Mouse (Mus musculus) forebrain, embryonic 10.5 days (tissue): ENCODE results near the gene Dbh. TPM values are rescaled to one million over a fixed set of nuclear protein-coding genes. Genes with fewer than 3 reads are reported as not detected.

Source experiments
- DNase-seq: peaks from one replicate; pipeline ENCODE4 v3.0.0-alpha.2; 2017; ENCODE audit warnings: low spot score; ENCODE audit errors: extremely low spot score
- H3K27ac ChIP-seq: fragments of 300-500 bp; sonication (generic); 2 replicates; pipeline ENCODE4 v1.5.1; 2016; ENCODE audit warnings: mild to moderate bottlenecking
- H3K27me3 ChIP-seq: fragments of 300-500 bp; sonication (generic); 2 replicates; pipeline ENCODE4 v1.6.1; 2016; ENCODE audit warnings: mild to moderate bottlenecking; ENCODE audit not compliant: poor library complexity, severe bottlenecking
- H3K36me3 ChIP-seq: fragments of 300-500 bp; sonication (generic); replicated peaks from 2 replicates; pipeline ENCODE4 v1.6.1; 2016; ENCODE audit warnings: mild to moderate bottlenecking, moderate library complexity
- H3K4me1 ChIP-seq: fragments of 300-500 bp; sonication (generic); 2 replicates; pipeline ENCODE4 v1.6.1; 2016
- H3K4me3 ChIP-seq: fragments of 300-500 bp; sonication (generic); 2 replicates; pipeline ENCODE4 v1.5.1; 2016; ENCODE audit warnings: mild to moderate bottlenecking, moderate library complexity
- H3K9me3 ChIP-seq: fragments of 300-500 bp; sonication (generic); 2 replicates; pipeline ENCODE4 v1.6.1; 2016; ENCODE audit warnings: mild to moderate bottlenecking, moderate library complexity
- WGBS: fragments of 180-500 bp; shearing (Covaris S2); methylation state at CpG from one replicate; pipeline ENCODE4 v1.1.7; 2016; 5-methylcytosine and 5-hydroxymethylcytosine counted together
- polyA plus RNA-seq: library from polyadenylated mRNA; unstranded; fragments of >200 nt; fragmentation: Nextera tagmentation; extraction: Ambion mirVana; gene quantifications from 2 replicates; pipeline ENCODE4 v1.2.1, GENCODE M21; 2016

Dbh gene
- polyA plus RNA-seq, 1 experiment from 2014 or later = not detected

- Histone ChIP-seq H3K27me3 (no peaks in the 10 kb centered on the region), H3K4me1 (peaks cover 7% of the 10 kb centered on the region; the same call in 1 of the 2 replicates), H3K27ac (no peak overlapping the region), H3K9me3 (no peaks in the 10 kb centered on the region), H3K4me3 (no peak overlapping the region), H3K36me3 (no peaks in the 10 kb centered on the region)
- peak; percentile 36 for DNase-seq
- 54% methylated on average over 7 of the region's 7 CpGs for WGBS
Measured at GRCm38 (mm10) chr2:27210255-27210654, 45.2 kb downstream of the Dbh start.

DNA sequence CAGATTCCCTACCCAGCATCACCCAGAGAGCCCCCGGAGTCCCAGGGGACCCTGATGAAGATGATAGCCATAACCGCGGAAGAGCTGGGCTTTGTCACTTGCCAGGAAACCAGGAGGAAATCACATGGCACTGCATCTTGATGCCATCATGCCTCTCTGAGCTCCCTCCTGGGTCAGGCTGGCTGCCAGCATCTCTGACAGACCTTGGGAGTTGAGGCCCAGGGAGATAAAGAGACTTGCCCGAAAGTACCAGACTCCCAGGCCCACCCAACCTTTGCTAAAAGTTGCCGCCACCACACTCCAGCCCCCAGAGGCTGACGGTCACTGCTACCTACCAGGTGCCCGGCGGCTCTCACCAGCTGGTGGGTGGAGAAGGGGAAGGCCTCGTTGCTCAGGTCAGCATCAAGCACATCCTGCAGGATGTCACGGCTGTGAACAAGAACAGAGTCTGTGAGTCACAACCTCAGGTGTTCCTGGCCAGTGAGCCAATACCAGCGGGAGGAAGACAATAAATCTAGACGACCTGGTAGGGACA, 45.7 kb downstream of the Dbh start:
- H3K27me3 ChIP-seq = no peaks in the 10 kb centered on the region
- H3K36me3 ChIP-seq = no peaks in the 10 kb centered on the region
- DNase-seq = no peak
- 93% methylated on average over 12 of the region's 12 CpGs for WGBS
- no peak overlapping the region for H3K4me3 ChIP-seq
- H3K9me3 ChIP-seq = no peaks in the 10 kb centered on the region
- no peak overlapping the region for H3K27ac ChIP-seq
- H3K4me1 ChIP-seq = peaks cover 7% of the 10 kb centered on the region; the same call in 1 of the 2 replicates

DNA sequence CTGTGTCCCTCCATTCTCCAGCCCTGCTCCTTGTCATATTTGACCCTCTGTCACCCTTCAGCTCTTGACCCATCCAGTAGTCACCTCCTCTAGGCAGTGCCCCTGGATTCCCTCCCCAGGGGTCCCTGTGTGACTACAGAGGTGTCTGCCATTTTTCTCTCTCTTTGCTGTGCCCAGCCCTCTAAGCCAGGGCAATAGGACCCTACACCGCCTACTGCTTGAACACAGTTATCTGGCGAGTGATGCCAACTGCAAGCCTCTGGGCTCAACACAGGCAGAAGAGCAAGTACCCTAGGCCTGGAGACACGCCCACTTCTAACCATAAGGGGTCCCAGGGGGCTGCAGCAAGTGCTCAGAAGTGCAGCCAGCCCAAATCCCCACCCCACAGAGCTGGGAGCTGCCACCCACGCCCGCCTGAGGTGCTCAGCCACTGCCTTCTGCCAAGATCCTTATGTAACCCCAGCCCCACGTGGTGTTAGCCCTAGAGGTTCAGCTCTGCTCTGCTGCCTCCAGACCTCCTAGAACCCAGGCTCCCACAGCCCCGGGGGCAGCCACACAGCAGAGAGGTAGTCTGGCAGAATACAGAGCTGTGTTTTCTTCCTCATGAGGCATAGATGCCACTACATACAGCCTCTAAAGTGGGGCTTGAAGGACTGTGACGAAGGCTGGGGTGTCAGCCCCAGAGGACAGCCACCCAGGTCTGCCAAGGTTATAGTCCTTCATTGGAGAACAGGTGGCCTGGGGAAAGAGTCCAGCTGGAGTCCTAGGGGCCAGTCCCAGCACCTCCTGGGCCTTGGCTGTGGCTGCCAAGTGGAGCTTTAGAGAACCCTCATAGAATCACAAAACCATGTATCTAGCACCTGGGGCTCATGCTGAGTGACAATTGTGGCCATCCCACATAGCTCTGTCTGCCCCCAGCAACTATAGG, 47.2 kb downstream of the Dbh start:
- 62% methylated on average over 8 of the region's 8 CpGs for WGBS
- H3K4me1 ChIP-seq = peaks cover 8% of the 10 kb centered on the region; the same call in 1 of the 2 replicates
- no peaks in the 10 kb centered on the region for H3K36me3 ChIP-seq
- DNase-seq = no peak
- no peaks in the 10 kb centered on the region for H3K9me3 ChIP-seq
- H3K27ac ChIP-seq = no peak overlapping the region
- no peak overlapping the region for H3K4me3 ChIP-seq
- H3K27me3 ChIP-seq = no peaks in the 10 kb centered on the region

DNA sequence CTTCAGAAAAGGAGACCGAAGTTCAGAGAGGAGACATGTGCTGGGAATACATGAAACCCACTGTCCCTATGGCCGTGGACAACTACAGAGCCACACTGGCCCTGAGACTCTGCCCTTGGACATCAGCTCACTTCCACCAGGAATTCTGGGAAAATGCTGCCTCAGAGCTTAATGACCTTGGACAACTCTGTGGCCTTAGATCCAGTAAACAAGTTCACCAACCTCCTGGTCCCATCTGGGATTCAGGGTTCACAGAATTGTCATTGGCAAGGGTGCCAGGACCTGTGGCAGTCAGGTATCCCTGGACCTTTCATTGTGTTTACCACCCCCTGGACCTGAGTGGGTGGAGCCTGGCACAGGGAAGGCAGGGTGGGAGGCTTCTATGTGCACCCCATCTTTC, 50.5 kb downstream of the Dbh start:
- Histone ChIP-seq H3K4me1 (peaks cover 4% of the 10 kb centered on the region; the same call in 1 of the 2 replicates), H3K9me3 (no peaks in the 10 kb centered on the region), H3K36me3 (no peaks in the 10 kb centered on the region), H3K27ac (no peak overlapping the region), H3K27me3 (no peaks in the 10 kb centered on the region), H3K4me3 (no peak overlapping the region)
- no peak for DNase-seq
- 84% methylated on average over 2 of the region's 2 CpGs for WGBS

GRCm38 (mm10) chr2:27218121-27218544, 53.1 kb downstream of the Dbh start:
- no peaks in the 10 kb centered on the region for H3K36me3 ChIP-seq
- 85% methylated on average over 2 of the region's 2 CpGs for WGBS
- no peak overlapping the region for H3K27ac ChIP-seq

GRCm38 (mm10) chr2:27218569-27218968, 53.5 kb downstream of the Dbh start:
- no peak for DNase-seq
- H3K4me3 ChIP-seq = no peak overlapping the region
- WGBS = 92% methylated on average over 8 of the region's 8 CpGs
- no peaks in the 10 kb centered on the region for H3K9me3 ChIP-seq
- peaks cover 4% of the 10 kb centered on the region; the same call in 1 of the 2 replicates for H3K4me1 ChIP-seq
- no peaks in the 10 kb centered on the region for H3K36me3 ChIP-seq
- no peaks in the 10 kb centered on the region for H3K27me3 ChIP-seq
- no peak overlapping the region for H3K27ac ChIP-seq

More at GRCm38 (mm10) chr2:27218121-27218544, 53.1 kb downstream of the Dbh start:
- Histone ChIP-seq H3K4me3 (no peak overlapping the region), H3K9me3 (no peaks in the 10 kb centered on the region), H3K27me3 (no peaks in the 10 kb centered on the region), H3K4me1 (peaks cover 4% of the 10 kb centered on the region; the same call in 1 of the 2 replicates)
- DNase-seq = no peak

DNA sequence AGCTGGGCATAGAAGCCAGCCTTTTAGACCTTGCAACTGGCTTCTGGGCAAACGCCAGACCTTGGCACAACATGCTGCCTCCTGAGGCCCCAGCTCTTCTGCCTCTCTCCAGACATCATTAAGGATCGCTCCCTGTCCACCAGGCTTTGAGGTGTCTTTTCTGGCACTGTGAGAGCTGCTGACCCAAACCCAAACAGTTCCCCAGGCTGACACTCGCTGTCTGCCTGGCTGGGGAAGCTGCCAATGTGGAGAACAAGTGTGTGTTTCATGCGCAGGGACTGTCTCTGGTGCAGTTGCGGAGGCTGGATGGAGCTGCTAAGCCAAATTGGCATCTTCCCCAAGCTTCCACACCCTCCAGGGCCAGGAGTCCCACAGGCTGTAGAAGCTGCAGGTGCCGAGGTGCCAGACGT, 58.0 kb downstream of the Dbh start:
- Histone ChIP-seq H3K4me1 (peaks cover 8% of the 10 kb centered on the region; the same call in 1 of the 2 replicates), H3K27ac (no peak overlapping the region), H3K27me3 (no peaks in the 10 kb centered on the region), H3K36me3 (no peaks in the 10 kb centered on the region), H3K4me3 (no peak overlapping the region), H3K9me3 (no peaks in the 10 kb centered on the region)
- no peak for DNase-seq
- WGBS = 90% methylated on average over 7 of the region's 7 CpGs

- Histone ChIP-seq H3K9me3 (no peaks in the 10 kb centered on the region), H3K4me3 (no peak overlapping the region), H3K27me3 (no peaks in the 10 kb centered on the region), H3K36me3 (no peaks in the 10 kb centered on the region), H3K4me1 (peaks cover 8% of the 10 kb centered on the region; the same call in 1 of the 2 replicates), H3K27ac (no peak overlapping the region)
- 73% methylated on average over 7 of the region's 7 CpGs for WGBS
- DNase-seq = no peak
Measured at GRCm38 (mm10) chr2:27226572-27226971, 61.5 kb downstream of the Dbh start.

- Histone ChIP-seq H3K36me3 (no peaks in the 10 kb centered on the region), H3K27me3 (no peaks in the 10 kb centered on the region), H3K4me1 (peaks cover 18% of the 10 kb centered on the region), H3K4me3 (no peak overlapping the region), H3K27ac (no peak overlapping the region), H3K9me3 (no peaks in the 10 kb centered on the region)
- WGBS = 84% methylated on average over 5 of the region's 5 CpGs
- no peak for DNase-seq
Measured at GRCm38 (mm10) chr2:27228809-27229480, 63.9 kb downstream of the Dbh start.

DNA sequence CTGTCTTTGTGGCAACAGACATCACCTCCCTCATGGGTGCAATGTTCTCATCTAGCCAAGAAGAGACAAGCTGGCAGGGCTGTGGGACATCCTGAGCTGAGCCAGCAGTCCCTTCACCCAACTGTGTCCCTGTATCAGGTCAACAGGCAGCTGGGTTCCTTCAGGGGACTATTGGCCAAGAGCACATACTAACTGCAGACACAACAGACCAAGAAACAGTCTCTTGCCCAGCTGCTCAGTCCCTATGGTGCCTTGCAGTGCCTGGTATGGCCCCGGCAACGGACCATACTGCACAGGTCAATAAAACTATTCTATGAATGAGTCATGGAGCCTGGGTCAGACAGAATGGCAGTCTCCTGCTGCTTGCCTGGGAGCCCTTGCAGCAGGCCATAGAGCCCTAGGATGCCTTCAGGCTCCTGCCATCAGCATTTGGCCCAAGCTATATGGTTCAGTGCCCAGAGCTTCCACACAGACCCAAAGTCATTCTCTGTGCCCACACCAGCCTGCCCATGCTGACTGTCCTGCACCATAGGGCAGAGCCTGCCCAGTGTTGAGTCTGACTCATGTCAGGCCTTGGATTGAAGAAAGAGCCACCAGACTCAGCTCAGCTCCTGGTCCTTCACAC, 64.6 kb downstream of the Dbh start:
- no peaks in the 10 kb centered on the region for H3K36me3 ChIP-seq
- H3K9me3 ChIP-seq = no peaks in the 10 kb centered on the region
- peaks cover 18% of the 10 kb centered on the region for H3K4me1 ChIP-seq
- 88% methylated on average over 2 of the region's 2 CpGs for WGBS
- H3K27me3 ChIP-seq = no peaks in the 10 kb centered on the region
- DNase-seq = no peak
- H3K4me3 ChIP-seq = no peak overlapping the region
- H3K27ac ChIP-seq = no peak overlapping the region

DNA sequence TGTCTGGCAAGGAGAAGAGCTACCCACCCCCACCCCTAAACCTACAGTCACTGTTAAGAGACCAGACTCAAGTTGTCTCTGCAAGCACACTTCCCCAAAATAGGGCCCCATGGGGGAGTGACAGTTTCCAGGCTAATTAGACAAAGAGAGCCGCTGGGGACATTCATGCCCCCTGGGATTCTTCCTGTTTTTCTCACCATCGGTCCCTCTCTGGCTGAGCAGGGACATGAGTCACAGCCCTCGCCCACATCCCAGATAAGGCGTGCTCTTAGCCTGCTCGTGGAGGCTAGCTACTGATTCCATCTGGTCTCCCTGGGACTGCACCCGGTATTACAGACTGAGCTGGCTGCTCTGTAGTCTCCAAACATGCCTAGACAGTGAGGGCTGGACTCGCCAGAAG, 67.3 kb downstream of the Dbh start:
- Histone ChIP-seq H3K27me3 (peaks cover 10% of the 10 kb centered on the region), H3K9me3 (no peaks in the 10 kb centered on the region), H3K27ac (peak overlapping the region; percentile 60), H3K4me1 (peaks cover 9% of the 10 kb centered on the region), H3K36me3 (no peaks in the 10 kb centered on the region), H3K4me3 (no peak overlapping the region)
- 35% methylated on average over 7 of the region's 7 CpGs for WGBS
- no peak for DNase-seq
